Mouse (Mus musculus): Measurements from ENCODE around the gene Ccdc73. TPM values are rescaled to one million over a fixed set of nuclear protein-coding genes. Genes with fewer than 3 reads are reported as not detected.

Ccdc73 gene
- polyA plus RNA-seq, 1 experiment from 2014 or later, result 5.8 TPM

GRCm38 (mm10) chr2:105058577-105059116, 191.0 kb downstream of the Ccdc73 start:
- no peak overlapping the region for H3K4me2 ChIP-seq
- H3K9ac ChIP-seq, result no peak overlapping the region
- no peak for DNase-seq
- 45% methylated on average over 7 of the region's 7 CpGs for WGBS
- H3K9me3 ChIP-seq (ENCODE audit: low read depth, low read length), result no peaks in the 10 kb centered on the region
- H3K4me1 ChIP-seq (ENCODE audit: insufficient read depth), result no peaks in the 10 kb centered on the region
- no peaks in the 10 kb centered on the region for H3K36me3 ChIP-seq (ENCODE audit: insufficient read depth)
- no peak overlapping the region for H3K27ac ChIP-seq (ENCODE audit: low read depth)
- no peak overlapping the region for H3K4me3 ChIP-seq (ENCODE audit: low read depth, low read length)
- H3K27me3 ChIP-seq (ENCODE audit: insufficient read depth, low read length), result no peaks in the 10 kb centered on the region
- ATAC-seq (ENCODE audit: insufficient read depth), result peak; percentile 35; the same call in 1 of the 2 replicates
- TF ChIP-seq CTCF (IDR thresholded peaks at IDR 0.05; ENCODE audit: low read depth), result no peak

DNA sequence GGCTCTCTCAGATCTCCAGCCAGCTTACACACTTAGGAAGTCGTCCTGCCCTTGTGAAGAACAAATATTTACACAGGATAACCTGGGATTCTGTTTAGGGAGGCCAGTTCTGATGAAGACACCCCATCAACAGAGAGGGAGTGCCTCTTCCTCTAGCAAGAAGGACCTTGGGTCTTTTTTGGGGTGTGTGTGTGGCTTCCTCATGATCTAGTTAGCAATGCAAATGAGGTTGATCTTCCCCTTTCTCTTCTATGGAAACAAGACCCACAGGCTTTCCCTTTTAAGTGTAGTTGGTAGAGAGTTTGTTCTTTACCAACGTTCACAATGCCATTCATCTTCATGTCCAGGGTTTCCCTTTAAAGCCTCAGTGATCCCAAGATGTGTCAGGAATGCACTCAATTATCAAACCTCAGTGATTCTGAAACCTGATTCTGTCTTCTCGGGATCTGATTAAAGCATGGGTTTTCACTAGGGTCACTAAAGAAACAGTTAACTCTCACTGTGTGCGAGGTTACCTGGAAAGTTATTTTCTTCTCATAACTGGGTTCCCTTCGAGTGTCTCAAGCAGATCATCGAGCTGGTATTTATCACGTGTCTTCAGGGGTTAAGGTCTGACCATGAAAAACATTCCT, 195.3 kb downstream of the Ccdc73 start:
- Histone ChIP-seq H3K27me3 (ENCODE audit: insufficient read depth, low read length) (no peaks in the 10 kb centered on the region), H3K4me2 (no peak overlapping the region), H3K9me3 (ENCODE audit: low read depth, low read length) (no peaks in the 10 kb centered on the region), H3K9ac (no peak overlapping the region), H3K4me1 (ENCODE audit: insufficient read depth) (no peaks in the 10 kb centered on the region), H3K36me3 (ENCODE audit: insufficient read depth) (no peaks in the 10 kb centered on the region), H3K4me3 (ENCODE audit: low read depth, low read length) (no peak overlapping the region), H3K27ac (ENCODE audit: low read depth) (no peak overlapping the region)
- DNase-seq (no peak), ATAC-seq (ENCODE audit: insufficient read depth) (no peak)
- no peak for TF ChIP-seq CTCF (IDR thresholded peaks at IDR 0.05; ENCODE audit: low read depth)
- WGBS, result 42% methylated on average over 7 of the region's 7 CpGs

Other genes with a start within 250 kb of the Ccdc73 start
- 36.5 and 39.8 TPM in 2 replicates for gene Tcp11l1, start 155.6 kb upstream of the Ccdc73 start, polyA plus RNA-seq (2014; fragmentation: Nextera tagmentation; extraction: Ambion mirVana)
- not detected in 2 replicates for gene Pin1rt1, start 151.4 kb upstream of the Ccdc73 start, polyA plus RNA-seq (2014; fragmentation: Nextera tagmentation; extraction: Ambion mirVana)
- 7.6 and 8.1 TPM in 2 replicates for gene Depdc7, start 124.9 kb upstream of the Ccdc73 start, polyA plus RNA-seq (2014; fragmentation: Nextera tagmentation; extraction: Ambion mirVana)
- 18.0 and 18.6 TPM in 2 replicates for gene Qser1, start 51.0 kb upstream of the Ccdc73 start, polyA plus RNA-seq (2014; fragmentation: Nextera tagmentation; extraction: Ambion mirVana)
- gene Prrg4, start 17.9 kb upstream of the Ccdc73 start, polyA plus RNA-seq (2014; fragmentation: Nextera tagmentation; extraction: Ambion mirVana), result 2.3 and 3.9 TPM in 2 replicates
- gene Eif3m, start 149.3 kb downstream of the Ccdc73 start, polyA plus RNA-seq (2014; fragmentation: Nextera tagmentation; extraction: Ambion mirVana), result 321 and 324 TPM in 2 replicates
- not detected in 2 replicates for gene Gm11060, start 224.2 kb downstream of the Ccdc73 start, polyA plus RNA-seq (2014; fragmentation: Nextera tagmentation; extraction: Ambion mirVana)